Mouse (Mus musculus) stomach, embryonic 14.5 days (tissue): ENCODE measurements around the gene Scn1b. TPM values are rescaled to one million over a fixed set of nuclear protein-coding genes. Genes with fewer than 3 reads are reported as not detected.

Experiments
- ATAC-seq: fragments of 200-750 bp; cut with Nextera tagmentation; 2 replicates; pipeline ENCODE4 v1.8.0; 2017; ENCODE audit warnings: low read depth, moderate TSS enrichment; ENCODE audit not compliant: insufficient number of reproducible peaks, insufficient read depth, low FRiP score
- H3K27ac ChIP-seq: fragments of 300-500 bp; sonication (generic); 2 replicates; pipeline ENCODE4 v1.5.1; 2014; ENCODE audit warnings: mild to moderate bottlenecking, low read length, moderate library complexity, mixed read lengths
- H3K27me3 ChIP-seq: fragments of 300-500 bp; sonication (generic); 2 replicates; pipeline ENCODE4 v1.6.1; 2014; ENCODE audit warnings: low read length, control low read depth, mixed read lengths; ENCODE audit not compliant: control insufficient read depth, insufficient read depth
- H3K36me3 ChIP-seq: fragments of 300-500 bp; sonication (generic); 2 replicates; pipeline ENCODE4 v1.6.1; 2014; ENCODE audit warnings: mild to moderate bottlenecking, control low read depth, low read length, moderate library complexity, mixed read lengths; ENCODE audit not compliant: control insufficient read depth, insufficient read depth
- H3K4me1 ChIP-seq: fragments of 300-500 bp; sonication (generic); 2 replicates; pipeline ENCODE4 v1.6.1; 2014; ENCODE audit warnings: low read length, control low read depth, mixed read lengths; ENCODE audit not compliant: control insufficient read depth, insufficient read depth
- H3K4me2 ChIP-seq: fragments of 300-500 bp; sonication (generic); replicated peaks from 2 replicates; pipeline ENCODE4 v1.6.1; 2014; ENCODE audit warnings: low read depth, low read length, control low read depth
- H3K4me3 ChIP-seq: fragments of 300-500 bp; sonication (generic); 2 replicates; pipeline ENCODE4 v1.5.1; 2014; ENCODE audit warnings: low read depth, low read length, control low read depth
- H3K9ac ChIP-seq: fragments of 300-500 bp; sonication (generic); replicated peaks from 2 replicates; pipeline ENCODE4 v1.6.1; 2014; ENCODE audit warnings: low read depth, mild to moderate bottlenecking, control low read depth, low read length, moderate library complexity, mixed read lengths
- H3K9me3 ChIP-seq: fragments of 300-500 bp; sonication (generic); 2 replicates; pipeline ENCODE4 v1.6.1; 2016; ENCODE audit warnings: low read depth, low read length, control low read depth; ENCODE audit not compliant: control insufficient read depth
- WGBS: fragments of 180-500 bp; shearing (Covaris S2); extraction: QIAGEN DNeasy Blood & Tissue Kit; methylation state at CpG from one replicate; pipeline ENCODE4 v1.1.7; 2014; 5-methylcytosine and 5-hydroxymethylcytosine counted together
- polyA plus RNA-seq: library from polyadenylated mRNA; unstranded; fragments of >200 nt; fragmentation: Nextera tagmentation; extraction: Ambion mirVana; gene quantifications from 2 replicates; pipeline ENCODE4 v1.2.1, GENCODE M21; 2014

Gene Scn1b
- polyA plus RNA-seq, 1 experiment from 2014 or later: 1.2 TPM

DNA sequence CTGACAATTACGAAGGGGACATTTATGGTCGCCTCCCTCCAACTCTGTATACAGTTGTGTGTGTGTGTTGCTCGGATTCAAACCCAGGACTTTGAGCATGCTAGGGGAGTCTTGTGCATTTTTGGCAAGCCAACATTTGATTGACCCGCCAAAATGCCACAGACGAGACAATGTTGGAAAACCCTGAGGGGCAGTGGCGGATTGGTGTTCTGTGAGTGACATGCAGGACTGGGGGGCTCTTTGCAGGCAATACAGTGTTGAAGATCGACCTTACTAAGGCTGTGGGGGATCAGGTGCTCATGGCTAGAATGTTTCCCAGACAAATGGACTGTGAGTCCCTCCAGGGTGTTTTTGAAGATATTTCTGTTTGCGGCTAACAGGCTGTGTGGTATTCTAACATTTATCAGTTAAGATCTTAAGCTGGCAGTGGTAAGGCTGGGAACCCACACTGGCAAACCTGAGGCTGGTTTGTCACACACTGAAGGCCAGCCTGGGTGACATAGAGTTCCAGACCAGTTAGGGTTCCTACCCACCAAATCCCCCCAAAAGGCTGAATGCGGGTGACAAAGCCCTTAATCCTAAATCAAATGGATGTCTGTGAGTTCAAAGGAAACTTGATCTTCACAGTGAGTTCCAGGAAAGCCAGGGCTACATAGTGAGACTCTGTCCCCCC is 29.8 kb downstream of the Scn1b start:
- no peak overlapping the region for H3K27ac ChIP-seq
- H3K9ac ChIP-seq: no peak overlapping the region
- no peaks in the 10 kb centered on the region for H3K9me3 ChIP-seq
- H3K27me3 ChIP-seq: no peaks in the 10 kb centered on the region
- no peak overlapping the region for H3K4me3 ChIP-seq
- H3K4me2 ChIP-seq: no peak overlapping the region
- no peaks in the 10 kb centered on the region for H3K36me3 ChIP-seq
- no peak for ATAC-seq
- 68% methylated on average over 9 of the region's 9 CpGs for WGBS
- H3K4me1 ChIP-seq: no peaks in the 10 kb centered on the region

DNA sequence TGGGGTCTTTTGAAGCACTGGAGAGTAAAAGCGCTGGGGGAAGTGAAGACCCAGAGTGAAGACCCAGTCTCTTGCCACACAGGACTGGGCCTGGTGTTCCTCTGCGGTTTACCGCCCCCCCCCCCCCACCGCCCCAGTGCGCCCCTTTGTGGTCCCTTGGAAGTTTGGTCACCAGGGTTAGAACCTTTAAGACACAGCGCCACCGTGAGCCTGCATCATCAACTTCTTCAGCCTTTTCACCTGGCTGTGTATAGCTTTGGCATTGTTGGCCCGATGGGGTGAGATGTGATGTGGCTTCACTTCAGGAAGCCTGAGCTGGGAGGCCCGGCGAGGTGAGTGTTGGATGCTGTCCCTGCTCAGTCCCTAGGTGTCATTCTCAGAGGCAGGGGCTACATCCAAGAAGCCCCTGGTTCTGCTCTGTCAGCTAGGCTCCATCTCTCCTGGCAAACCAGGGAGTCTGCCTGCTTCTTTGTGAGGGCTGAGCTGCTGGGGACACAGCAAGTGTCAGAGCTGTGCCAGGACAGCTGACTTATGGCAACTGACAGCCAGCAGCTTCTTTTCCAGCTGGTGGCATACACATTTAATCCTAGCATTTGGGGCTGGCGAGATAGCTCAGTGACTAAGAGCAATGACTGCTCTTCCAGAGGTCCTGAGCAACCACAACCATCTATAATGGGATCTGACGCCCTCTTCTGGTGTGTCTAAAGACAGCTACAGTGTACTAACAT is 31.9 kb downstream of the Scn1b start:
- Histone ChIP-seq H3K36me3 (no peaks in the 10 kb centered on the region), H3K4me3 (no peak overlapping the region), H3K27ac (no peak overlapping the region), H3K9ac (no peak overlapping the region), H3K4me1 (no peaks in the 10 kb centered on the region), H3K27me3 (no peaks in the 10 kb centered on the region), H3K4me2 (no peak overlapping the region), H3K9me3 (no peaks in the 10 kb centered on the region)
- 28% methylated on average over 12 of the region's 12 CpGs for WGBS
- no peak for ATAC-seq

DNA sequence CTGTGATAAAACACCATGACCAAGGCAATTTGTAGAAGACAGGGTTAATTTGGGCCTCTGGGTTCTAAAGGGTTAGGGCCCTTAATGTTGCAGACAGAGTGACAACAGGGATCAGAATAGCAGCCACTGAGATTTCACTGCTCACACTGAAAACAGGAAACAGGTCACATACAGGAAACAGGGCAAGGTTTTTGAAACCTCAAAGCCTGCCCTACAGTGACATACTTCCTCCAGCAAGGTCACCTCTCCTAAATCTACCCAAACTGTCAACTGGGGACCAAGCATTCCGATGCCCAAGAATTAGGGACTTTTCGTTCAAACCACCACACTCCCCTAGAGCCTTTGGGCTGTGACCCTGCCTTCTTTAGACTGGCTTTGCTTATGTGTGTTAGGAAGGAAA is 37.1 kb downstream of the Scn1b start:
- 80% methylated on average over 2 of the region's 2 CpGs for WGBS
- no peak overlapping the region for H3K9ac ChIP-seq
- H3K27ac ChIP-seq: no peak overlapping the region
- no peaks in the 10 kb centered on the region for H3K27me3 ChIP-seq
- no peak overlapping the region for H3K4me3 ChIP-seq
- H3K9me3 ChIP-seq: no peaks in the 10 kb centered on the region
- no peak for ATAC-seq
- H3K36me3 ChIP-seq: no peaks in the 10 kb centered on the region
- H3K4me2 ChIP-seq: no peak overlapping the region
- H3K4me1 ChIP-seq: peaks cover 5% of the 10 kb centered on the region; the same call in 1 of the 2 replicates

DNA sequence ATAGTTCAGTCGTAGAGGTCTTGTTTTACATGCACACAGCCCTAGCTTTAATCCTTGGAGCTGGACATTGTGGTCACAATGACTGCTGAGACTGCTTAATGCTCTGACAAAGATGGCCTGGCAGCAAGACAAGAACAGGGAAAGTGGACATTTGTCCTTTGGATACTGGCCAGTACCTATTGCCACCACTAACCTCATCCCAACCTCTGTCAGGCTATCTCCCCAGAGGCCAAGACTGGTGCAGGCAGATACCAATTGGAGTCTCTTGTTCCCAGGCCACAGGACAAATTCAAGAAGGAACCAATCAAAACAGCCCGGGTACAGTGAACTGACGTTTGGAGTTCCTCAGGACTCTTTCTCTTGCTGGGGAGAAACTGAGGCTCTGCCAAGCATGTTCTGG is 38.6 kb downstream of the Scn1b start:
- no peaks in the 10 kb centered on the region for H3K36me3 ChIP-seq
- no peak overlapping the region for H3K27ac ChIP-seq
- H3K4me1 ChIP-seq: peaks cover 12% of the 10 kb centered on the region; the same call in 1 of the 2 replicates
- no peak overlapping the region for H3K4me3 ChIP-seq
- H3K4me2 ChIP-seq: no peak overlapping the region
- H3K9ac ChIP-seq: no peak overlapping the region
- no peaks in the 10 kb centered on the region for H3K9me3 ChIP-seq
- no peaks in the 10 kb centered on the region for H3K27me3 ChIP-seq
- WGBS: 73% methylated on average over 3 of the region's 3 CpGs
- no peak for ATAC-seq

DNA sequence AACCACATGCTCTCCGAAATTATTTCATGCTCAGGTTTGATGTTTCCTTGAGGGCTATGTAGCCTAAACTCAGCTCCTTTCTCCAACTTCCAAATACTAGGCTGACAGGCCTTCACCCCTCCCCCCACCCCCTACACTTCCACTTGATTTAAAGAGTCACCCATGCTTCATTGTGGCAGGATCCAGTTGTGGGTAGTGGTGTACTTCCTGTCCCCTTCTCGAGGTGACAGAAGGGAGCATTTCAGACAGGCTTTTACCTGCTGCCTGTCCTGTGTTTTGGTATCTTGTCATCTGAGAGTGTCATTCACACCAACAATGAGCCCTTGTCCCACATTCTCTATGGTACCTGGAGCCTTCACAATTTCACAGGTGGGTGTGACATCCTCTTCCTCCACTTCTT is 39.5 kb downstream of the Scn1b start:
- Histone ChIP-seq H3K4me1 (peaks cover 15% of the 10 kb centered on the region; the same call in 1 of the 2 replicates), H3K36me3 (no peaks in the 10 kb centered on the region), H3K9me3 (no peaks in the 10 kb centered on the region), H3K27me3 (no peaks in the 10 kb centered on the region), H3K4me3 (no peak overlapping the region), H3K4me2 (no peak overlapping the region), H3K9ac (no peak overlapping the region), H3K27ac (no peak overlapping the region)
- ATAC-seq: no peak
- 61% methylated on average over 2 of the region's 2 CpGs for WGBS

DNA sequence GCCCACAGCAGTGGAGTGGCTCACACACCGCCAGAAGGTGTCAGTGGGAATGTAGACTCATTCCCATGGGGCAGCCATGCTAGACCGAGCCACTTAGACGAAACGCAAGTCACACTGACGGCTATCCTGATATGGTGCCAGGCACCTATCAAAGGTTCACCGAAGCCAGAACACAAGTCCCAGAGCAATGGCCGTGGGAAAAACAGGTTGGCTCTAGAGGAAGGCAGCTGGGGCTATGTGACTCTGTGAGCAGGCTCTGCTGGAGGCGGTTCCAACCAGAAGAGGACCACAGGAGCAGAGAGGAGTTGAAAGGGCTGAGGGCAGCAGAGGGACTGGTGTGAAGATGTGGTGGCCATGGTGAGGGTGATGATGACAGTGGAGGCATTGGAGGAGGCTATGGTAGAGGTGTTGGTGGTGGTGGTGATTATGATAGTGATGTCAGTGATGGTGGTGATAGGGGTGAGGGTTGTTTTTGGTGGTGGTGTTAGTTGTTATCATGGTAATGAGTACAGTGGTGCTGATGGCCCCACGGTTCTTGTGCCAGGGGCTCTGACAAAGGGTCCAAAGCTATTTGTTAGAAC is 40.5 kb downstream of the Scn1b start:
- H3K27me3 ChIP-seq: no peaks in the 10 kb centered on the region
- 91% methylated on average over 9 of the region's 9 CpGs for WGBS
- peak overlapping the region; percentile 53; the same call in 1 of the 2 replicates for H3K27ac ChIP-seq
- H3K4me2 ChIP-seq: no peak overlapping the region
- no peak overlapping the region for H3K9ac ChIP-seq
- no peak for ATAC-seq
- no peaks in the 10 kb centered on the region for H3K36me3 ChIP-seq
- no peaks in the 10 kb centered on the region for H3K9me3 ChIP-seq
- H3K4me3 ChIP-seq: no peak overlapping the region
- H3K4me1 ChIP-seq: peaks cover 15% of the 10 kb centered on the region; the same call in 1 of the 2 replicates

DNA sequence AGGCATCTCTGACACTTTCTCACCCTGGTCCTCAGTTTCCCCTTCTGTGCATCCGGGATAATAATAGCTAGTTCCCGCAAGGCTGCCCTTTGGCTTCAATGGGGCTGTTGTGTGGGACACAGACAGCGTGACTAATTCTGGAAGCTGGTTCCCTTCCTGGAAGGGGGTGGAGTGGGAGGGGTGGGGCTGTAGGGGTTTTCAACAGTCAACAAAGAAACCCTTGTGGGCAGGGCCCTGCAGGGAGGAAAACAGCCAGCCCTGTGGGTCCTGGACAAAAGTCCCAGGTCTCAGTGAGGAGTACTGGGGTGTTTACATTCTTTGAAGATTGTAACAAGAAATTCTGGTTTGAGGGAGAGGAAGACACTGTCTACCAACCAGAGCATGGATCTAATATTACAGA is 41.6 kb downstream of the Scn1b start:
- peak; percentile 73; the same call in 1 of the 2 replicates for ATAC-seq

DNA sequence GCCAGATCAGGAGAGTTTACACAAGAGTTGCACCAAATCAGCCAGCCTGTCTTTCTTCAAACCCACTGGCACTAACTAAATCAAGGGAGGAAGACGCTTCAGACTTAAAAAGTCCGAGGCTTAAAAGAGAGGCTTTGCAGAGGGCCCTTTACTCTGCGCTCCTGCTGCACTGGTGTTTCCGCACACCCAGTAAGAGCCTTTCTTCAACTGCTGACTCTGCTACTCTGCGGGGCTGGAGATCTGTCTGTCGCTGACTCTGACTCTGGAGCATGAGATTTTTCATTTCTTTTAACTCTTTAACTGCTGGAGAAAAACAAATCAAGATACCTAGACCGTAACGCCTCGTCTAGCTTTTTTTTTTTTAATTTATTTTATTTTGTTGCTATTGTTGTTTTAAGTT is 42.7 kb downstream of the Scn1b start:
- peak overlapping the region; percentile 75 for H3K27ac ChIP-seq
- no peak for ATAC-seq
- H3K27me3 ChIP-seq: no peaks in the 10 kb centered on the region
- H3K9ac ChIP-seq: no peak overlapping the region
- H3K4me2 ChIP-seq: no peak overlapping the region
- no peaks in the 10 kb centered on the region for H3K9me3 ChIP-seq
- H3K4me3 ChIP-seq: no peak overlapping the region
- H3K36me3 ChIP-seq: no peaks in the 10 kb centered on the region
- H3K4me1 ChIP-seq: peaks cover 15% of the 10 kb centered on the region; the same call in 1 of the 2 replicates
- 35% methylated on average over 9 of the region's 9 CpGs for WGBS

More for the DNA sequence above, 41.6 kb downstream of the Scn1b start:
- Histone ChIP-seq H3K27me3 (no peaks in the 10 kb centered on the region), H3K4me3 (no peak overlapping the region), H3K4me2 (no peak overlapping the region), H3K4me1 (peaks cover 15% of the 10 kb centered on the region; the same call in 1 of the 2 replicates), H3K27ac (peak overlapping the region; percentile 53; the same call in 1 of the 2 replicates), H3K36me3 (no peaks in the 10 kb centered on the region), H3K9ac (no peak overlapping the region), H3K9me3 (no peaks in the 10 kb centered on the region)
- 72% methylated on average over 3 of the region's 3 CpGs for WGBS
